Mouse (Mus musculus) hindbrain, embryonic 11.5 days (tissue): Measurements from ENCODE around the gene Cep85l. TPM values are rescaled to one million over a fixed set of nuclear protein-coding genes. Genes with fewer than 3 reads are reported as not detected.

Experiments used
- ATAC-seq: fragments of 200-750 bp; cut with Nextera tagmentation; 2 replicates; pipeline ENCODE4 v1.8.0; 2017; ENCODE audit warnings: mild to moderate bottlenecking, moderate TSS enrichment, moderate library complexity; ENCODE audit not compliant: low FRiP score
- DNase-seq: peaks from one replicate; pipeline ENCODE4 v3.0.0-alpha.2; 2015; ENCODE audit warnings: low spot score
- H3K27ac ChIP-seq: fragments of 300-500 bp; sonication (generic); 2 replicates; pipeline ENCODE4 v1.5.1; 2014; ENCODE audit warnings: mild to moderate bottlenecking, low read depth, low read length
- H3K27me3 ChIP-seq: fragments of 300-500 bp; sonication (generic); 2 replicates; pipeline ENCODE4 v1.6.1; 2014; ENCODE audit warnings: mild to moderate bottlenecking, low read length, moderate library complexity, mixed read lengths; ENCODE audit not compliant: control insufficient read depth, insufficient read depth
- H3K36me3 ChIP-seq: fragments of 300-500 bp; sonication (generic); 2 replicates; pipeline ENCODE4 v1.6.1; 2014; ENCODE audit warnings: mild to moderate bottlenecking, low read length, moderate library complexity, mixed read lengths; ENCODE audit not compliant: control insufficient read depth, insufficient read depth
- H3K4me1 ChIP-seq: fragments of 300-500 bp; sonication (generic); replicated peaks from 2 replicates; pipeline ENCODE4 v1.6.1; 2014; ENCODE audit warnings: low read length, mixed read lengths; ENCODE audit not compliant: control insufficient read depth, insufficient read depth
- H3K4me2 ChIP-seq: fragments of 300-500 bp; sonication (generic); replicated peaks from 2 replicates; pipeline ENCODE4 v1.6.1; 2014; ENCODE audit warnings: mild to moderate bottlenecking, low read depth, low read length
- H3K4me3 ChIP-seq: fragments of 300-500 bp; sonication (generic); 2 replicates; pipeline ENCODE4 v1.5.1; 2014; ENCODE audit warnings: low read depth, low read length
- H3K9ac ChIP-seq: fragments of 300-500 bp; sonication (generic); 2 replicates; pipeline ENCODE4 v1.6.1; 2014; ENCODE audit warnings: low read depth, low read length
- H3K9me3 ChIP-seq: fragments of 300-500 bp; sonication (generic); 2 replicates; pipeline ENCODE4 v1.6.1; 2016; ENCODE audit warnings: low read length; ENCODE audit not compliant: control insufficient read depth
- WGBS: fragments of 180-500 bp; shearing (Covaris S2); extraction: QIAGEN DNeasy Blood & Tissue Kit; methylation state at CpG from one replicate; pipeline ENCODE4 v1.1.7; 2014; 5-methylcytosine and 5-hydroxymethylcytosine counted together
- polyA plus RNA-seq: library from polyadenylated mRNA; unstranded; fragments of >200 nt; fragmentation: Nextera tagmentation; extraction: Ambion mirVana; gene quantifications from 2 replicates; pipeline ENCODE4 v1.2.1, GENCODE M21; 2014

Cep85l gene
- polyA plus RNA-seq, 1 experiment from 2014 or later = 13.0 TPM

GRCm38 (mm10) chr10:53399053-53399452 lies 19.3 kb upstream of the Cep85l start:
- Histone ChIP-seq H3K27me3 (no peaks in the 10 kb centered on the region), H3K36me3 (no peaks in the 10 kb centered on the region), H3K4me2 (no peak overlapping the region), H3K27ac (no peak overlapping the region; the same call in 1 of the 2 replicates), H3K9me3 (no peaks in the 10 kb centered on the region), H3K9ac (no peak overlapping the region), H3K4me1 (no peaks in the 10 kb centered on the region; the same call in 1 of the 2 replicates), H3K4me3 (no peak overlapping the region)
- peak; percentile 23 for DNase-seq
- ATAC-seq = peak; percentile 34; the same call in 1 of the 2 replicates
- 57% methylated on average over 3 of the region's 3 CpGs for WGBS

- peak overlapping the region; percentile 37; the same call in 1 of the 2 replicates for H3K9ac ChIP-seq
- no peak overlapping the region for H3K4me3 ChIP-seq
These were observed 18.8 kb upstream of the Cep85l start for GRCm38 (mm10) chr10:53398540-53398902.

GRCm38 (mm10) chr10:53397846-53398539 lies 18.2 kb upstream of the Cep85l start:
- Histone ChIP-seq H3K4me2 (peak overlapping the region; percentile 28), H3K27me3 (no peaks in the 10 kb centered on the region), H3K4me3 (no peak overlapping the region), H3K9ac (peak overlapping the region; percentile 37; the same call in 1 of the 2 replicates), H3K4me1 (no peaks in the 10 kb centered on the region; the same call in 1 of the 2 replicates), H3K36me3 (no peaks in the 10 kb centered on the region), H3K9me3 (no peaks in the 10 kb centered on the region), H3K27ac (peak overlapping the region; percentile 24; the same call in 1 of the 2 replicates)
- ATAC-seq (peak; percentile 55), DNase-seq (no peak)
- WGBS = 66% methylated on average over 10 of the region's 10 CpGs

More at GRCm38 (mm10) chr10:53398540-53398902, 18.8 kb upstream of the Cep85l start:
- no peaks in the 10 kb centered on the region for H3K9me3 ChIP-seq
- DNase-seq (peak; percentile 53), ATAC-seq (peak; percentile 72)
- H3K27me3 ChIP-seq = no peaks in the 10 kb centered on the region
- H3K27ac ChIP-seq = peak overlapping the region; percentile 24; the same call in 1 of the 2 replicates
- WGBS = 8% methylated on average over 9 of the region's 9 CpGs
- H3K4me2 ChIP-seq = peak overlapping the region; percentile 28
- no peaks in the 10 kb centered on the region; the same call in 1 of the 2 replicates for H3K4me1 ChIP-seq
- H3K36me3 ChIP-seq = no peaks in the 10 kb centered on the region

- no peaks in the 10 kb centered on the region; the same call in 1 of the 2 replicates for H3K4me1 ChIP-seq
- ATAC-seq (no peak), DNase-seq (no peak)
- no peaks in the 10 kb centered on the region for H3K9me3 ChIP-seq
- WGBS = 85% methylated on average over 9 of the region's 9 CpGs
- no peaks in the 10 kb centered on the region for H3K36me3 ChIP-seq
- no peak overlapping the region for H3K9ac ChIP-seq
- H3K4me3 ChIP-seq = no peak overlapping the region
- H3K27ac ChIP-seq = no peak overlapping the region
- no peaks in the 10 kb centered on the region for H3K27me3 ChIP-seq
- no peak overlapping the region for H3K4me2 ChIP-seq
These were observed 15.3 kb upstream of the Cep85l start for GRCm38 (mm10) chr10:53394923-53395629.

GRCm38 (mm10) chr10:53388227-53388920 lies 8.6 kb upstream of the Cep85l start:
- no peak for ATAC-seq
- WGBS = 80% methylated on average over 6 of the region's 6 CpGs
- no peaks in the 10 kb centered on the region for H3K9me3 ChIP-seq

GRCm38 (mm10) chr10:53385438-53385837 lies 5.7 kb upstream of the Cep85l start:
- no peaks in the 10 kb centered on the region for H3K27me3 ChIP-seq
- no peak for ATAC-seq
- 88% methylated on average over 5 of the region's 5 CpGs for WGBS

More at GRCm38 (mm10) chr10:53388227-53388920, 8.6 kb upstream of the Cep85l start:
- H3K4me2 ChIP-seq = no peak overlapping the region
- no peak for DNase-seq
- no peaks in the 10 kb centered on the region for H3K36me3 ChIP-seq
- H3K9ac ChIP-seq = no peak overlapping the region
- no peaks in the 10 kb centered on the region for H3K4me1 ChIP-seq
- no peak overlapping the region for H3K4me3 ChIP-seq
- H3K27me3 ChIP-seq = no peaks in the 10 kb centered on the region
- H3K27ac ChIP-seq = no peak overlapping the region

GRCm38 (mm10) chr10:53384896-53385295 lies 5.1 kb upstream of the Cep85l start:
- no peak for ATAC-seq
- DNase-seq = no peak
- WGBS = 100% methylated on average over 1 of the region's 1 CpGs
- no peak overlapping the region for H3K4me2 ChIP-seq
- H3K9ac ChIP-seq = no peak overlapping the region
- no peak overlapping the region for H3K4me3 ChIP-seq
- no peaks in the 10 kb centered on the region; the same call in 1 of the 2 replicates for H3K4me1 ChIP-seq
- no peaks in the 10 kb centered on the region for H3K36me3 ChIP-seq
- no peak overlapping the region for H3K27ac ChIP-seq
- no peaks in the 10 kb centered on the region for H3K9me3 ChIP-seq
- H3K27me3 ChIP-seq = no peaks in the 10 kb centered on the region

More at GRCm38 (mm10) chr10:53385438-53385837, 5.7 kb upstream of the Cep85l start:
- Histone ChIP-seq H3K27ac (no peak overlapping the region), H3K9ac (no peak overlapping the region), H3K9me3 (no peaks in the 10 kb centered on the region), H3K4me2 (no peak overlapping the region), H3K4me3 (no peak overlapping the region), H3K4me1 (no peaks in the 10 kb centered on the region), H3K36me3 (no peaks in the 10 kb centered on the region)
- DNase-seq = no peak

- ATAC-seq = no peak
- no peak for DNase-seq
These were observed 3.1 kb upstream of the Cep85l start for GRCm38 (mm10) chr10:53382696-53383365.

More at GRCm38 (mm10) chr10:53382696-53383365, 3.1 kb upstream of the Cep85l start:
- no peak overlapping the region for H3K4me2 ChIP-seq
- H3K27me3 ChIP-seq = no peaks in the 10 kb centered on the region
- WGBS = 70% methylated on average over 7 of the region's 7 CpGs
- no peaks in the 10 kb centered on the region for H3K36me3 ChIP-seq
- H3K4me1 ChIP-seq = no peaks in the 10 kb centered on the region; the same call in 1 of the 2 replicates
- H3K27ac ChIP-seq = no peak overlapping the region
- H3K9me3 ChIP-seq = no peaks in the 10 kb centered on the region
- no peak overlapping the region for H3K9ac ChIP-seq
- no peak overlapping the region for H3K4me3 ChIP-seq
